Mouse (Mus musculus): Measurements from ENCODE around the gene 2310046K23Rik.
"Not testable (repeated sequence)": the region's sequence is repeated elsewhere in the genome, so short reads cannot be mapped to it uniquely, and the experiment has no call there.

2310046K23Rik gene

GRCm38 (mm10) chr3:92534411-92534810 is at the start of gene 2310046K23Rik:
TSS of gene 2310046K23Rik (minus strand) at chr3:92534511.
- no peak for DNase-seq

GRCm38 (mm10) chr3:92583164-92583826 is 49.0 kb upstream of the 2310046K23Rik start:
- no peak for DNase-seq

DNA sequence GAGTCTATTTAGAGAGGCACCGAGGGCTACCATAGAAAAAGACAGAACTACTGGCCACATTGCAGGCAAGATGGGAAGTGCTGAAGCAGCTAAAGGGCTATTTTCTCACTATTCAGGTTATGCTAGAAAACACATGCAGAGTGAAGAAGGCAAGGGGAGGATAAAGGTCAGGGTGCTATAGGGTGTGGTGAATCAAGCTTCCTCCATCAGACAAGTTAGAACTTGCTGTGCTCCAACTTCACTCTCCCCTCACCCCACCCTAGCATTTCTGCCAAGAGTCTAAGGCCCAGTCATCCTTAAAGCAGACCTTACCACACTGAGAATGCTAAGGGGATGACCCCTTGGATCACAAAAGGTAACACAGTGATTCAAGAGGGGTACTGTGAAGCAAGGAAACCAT is 45.2 kb upstream of the 2310046K23Rik start:
- DNase-seq: no peak

DNA sequence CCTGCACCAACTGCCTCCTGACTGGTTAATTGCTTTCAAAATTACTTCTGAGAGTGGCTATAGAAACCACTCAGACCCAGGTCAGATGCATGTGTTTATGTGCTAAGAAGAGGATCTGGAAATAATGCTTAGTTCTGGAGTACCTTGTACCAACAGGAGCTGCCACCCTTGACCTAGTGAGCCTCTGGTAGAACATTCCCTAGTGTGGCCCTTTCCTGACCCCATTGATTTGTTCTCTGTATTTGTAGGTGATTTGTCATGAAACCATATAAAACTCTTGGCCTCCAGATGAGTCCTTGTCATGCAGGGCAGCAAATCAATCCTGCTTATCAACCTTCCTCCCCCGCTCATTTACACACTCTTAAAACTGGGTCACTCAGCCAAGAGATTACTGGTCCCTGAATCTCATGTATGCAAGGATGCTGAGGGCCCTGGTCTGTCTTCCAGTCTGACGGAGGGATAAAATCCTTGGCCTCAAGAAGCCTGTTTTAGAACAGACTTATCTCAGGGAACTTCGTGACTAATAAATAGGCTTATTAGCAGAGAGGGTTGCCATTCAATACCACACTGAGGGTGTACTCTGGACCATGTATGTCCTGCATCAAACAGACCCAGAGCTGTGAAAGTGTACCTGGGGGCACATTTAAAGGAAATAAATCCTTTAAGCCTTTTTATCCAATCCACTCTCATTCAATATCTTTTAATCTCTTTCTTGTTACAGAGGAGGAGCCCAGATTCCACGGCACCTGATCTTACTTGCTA is 44.5 kb upstream of the 2310046K23Rik start:
- no peak for DNase-seq

DNA sequence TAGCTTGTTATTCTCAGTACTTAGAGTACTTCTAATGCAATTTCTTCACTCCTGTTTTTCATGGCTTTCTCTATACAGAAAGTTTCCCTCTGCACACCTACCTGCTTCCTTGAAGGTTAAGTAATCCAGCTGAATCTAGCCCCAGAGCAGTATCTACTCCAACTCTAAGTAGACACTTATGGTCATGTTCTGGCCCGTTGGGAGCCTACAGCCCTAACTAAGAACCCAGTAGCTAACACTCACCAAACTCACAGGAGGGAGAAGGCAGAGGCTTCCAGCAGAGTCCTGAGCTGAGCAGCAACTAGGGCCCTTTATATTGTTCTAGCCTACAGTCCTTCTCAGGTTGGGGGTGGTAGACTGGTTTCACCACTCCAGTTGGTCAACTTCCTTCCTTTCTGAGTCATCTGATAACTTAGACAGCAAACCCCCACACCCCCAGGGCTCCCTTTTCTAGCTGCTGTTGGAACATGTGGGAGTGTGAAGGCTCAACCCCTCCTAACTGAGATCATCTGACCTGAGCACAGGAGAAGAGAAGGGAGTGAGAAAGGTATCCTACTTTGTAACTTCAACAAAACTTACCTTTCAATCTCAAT is 39.2 kb upstream of the 2310046K23Rik start, which contains the start of gene Ivl:
Ivl (minus strand) TSS at position 287 of the 593 bp plus-strand sequence.
- no peak for DNase-seq

DNA sequence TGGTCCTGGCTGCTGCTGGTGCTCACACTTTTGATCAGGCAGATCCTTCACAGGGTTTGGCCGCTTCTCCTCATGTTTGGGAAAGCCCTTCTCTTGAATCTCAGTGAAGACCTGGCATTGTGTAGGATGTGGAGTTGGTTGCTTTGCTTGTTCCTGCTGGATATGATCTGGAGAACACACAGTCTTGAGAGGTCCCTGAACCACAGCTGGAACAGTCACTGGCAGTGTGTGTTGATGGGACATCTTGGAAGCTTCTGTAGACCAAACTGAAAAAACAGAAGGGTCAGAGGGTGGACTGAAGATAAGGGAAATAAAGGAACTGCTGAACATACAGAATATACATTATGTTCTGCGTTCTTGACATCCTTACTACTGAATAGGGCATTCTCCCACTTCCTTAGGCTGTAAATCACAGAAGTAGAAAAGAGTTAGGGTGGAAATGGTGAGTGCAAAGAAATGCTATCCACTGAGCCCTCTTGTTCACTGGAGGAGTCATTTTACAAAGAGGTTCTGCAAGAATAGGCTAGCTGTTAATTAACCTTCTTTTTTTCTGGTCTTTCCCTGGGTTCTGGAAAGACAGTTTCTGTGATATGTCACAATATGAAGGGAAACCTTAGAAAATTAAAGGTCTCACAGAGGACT is 38.3 kb upstream of the 2310046K23Rik start:
- no peak for DNase-seq

DNA sequence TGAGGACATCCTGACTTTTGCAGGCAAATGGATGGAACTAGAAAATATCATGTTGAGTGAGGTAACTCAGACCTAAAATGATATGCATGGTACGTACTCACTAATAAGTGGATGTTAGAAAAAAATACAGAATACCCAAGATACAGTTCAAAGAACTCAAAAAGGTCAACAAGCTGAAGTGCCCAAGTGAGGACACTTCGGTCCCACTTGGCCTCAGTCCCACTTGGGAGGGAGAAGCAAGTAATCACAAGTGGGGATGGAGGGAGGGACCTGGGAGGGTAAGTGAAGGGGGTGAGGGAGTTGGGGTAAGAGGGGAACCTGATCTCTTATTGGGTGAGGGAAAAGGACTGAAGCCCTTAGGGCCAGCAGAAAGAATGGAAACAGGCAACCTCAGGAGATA is 34.4 kb upstream of the 2310046K23Rik start:
- DNase-seq: peak; percentile 54

GRCm38 (mm10) chr3:92565418-92565817 is 31.1 kb upstream of the 2310046K23Rik start:
- DNase-seq: no peak

- DNase-seq: no peak
Measured at GRCm38 (mm10) chr3:92512325-92512724, 22.0 kb downstream of the 2310046K23Rik start.

- DNase-seq: no peak
Measured at GRCm38 (mm10) chr3:92510786-92511185, 23.5 kb downstream of the 2310046K23Rik start.

GRCm38 (mm10) chr3:92508185-92508584 is 26.1 kb downstream of the 2310046K23Rik start:
- no peak for DNase-seq

DNA sequence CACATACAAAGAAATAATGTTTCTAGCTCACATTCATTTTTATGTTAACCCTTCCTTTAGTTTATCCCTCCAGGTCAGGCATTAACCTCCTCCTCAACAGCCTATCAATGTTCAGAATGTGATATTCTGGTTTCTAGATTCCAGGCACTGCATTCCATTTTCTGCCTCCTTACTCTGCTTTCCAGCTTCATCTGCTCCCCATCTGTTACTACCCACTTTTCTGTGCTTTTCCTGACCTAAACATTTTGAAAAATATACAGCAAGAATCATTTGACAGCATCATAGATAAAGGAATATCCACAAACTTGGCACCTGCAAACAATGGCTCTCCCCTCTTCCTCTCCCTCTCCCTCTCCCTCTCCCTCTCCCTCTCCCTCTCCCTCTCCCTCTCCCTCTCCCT is 30.8 kb downstream of the 2310046K23Rik start:
- DNase-seq: no peak

DNA sequence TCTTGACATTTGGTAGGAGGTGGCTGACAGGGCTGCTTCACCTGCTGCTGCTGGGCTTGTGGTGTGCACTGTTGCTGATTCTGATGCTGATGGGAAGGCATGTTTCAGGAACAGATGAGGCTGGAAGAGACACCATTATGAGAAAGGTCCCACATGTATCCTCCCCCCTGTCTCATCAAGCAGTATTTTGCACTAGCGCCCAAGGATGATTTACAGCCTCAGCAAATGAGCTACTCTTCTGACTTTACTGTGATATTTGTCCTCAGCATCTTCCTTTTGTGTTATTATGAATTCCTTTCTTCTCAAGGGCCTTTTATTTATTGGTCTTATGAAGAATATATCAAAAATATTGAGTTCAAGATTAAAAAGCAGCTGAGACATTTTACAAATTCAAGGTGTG is 33.9 kb downstream of the 2310046K23Rik start, which contains the start of gene Sprr4:
Sprr4 (minus strand) TSS at position 101 of the 400 bp plus-strand sequence.
- DNase-seq: no peak

- not testable (repeated sequence) for DNase-seq
Measured at GRCm38 (mm10) chr3:92490262-92490661, 44.0 kb downstream of the 2310046K23Rik start.

DNA sequence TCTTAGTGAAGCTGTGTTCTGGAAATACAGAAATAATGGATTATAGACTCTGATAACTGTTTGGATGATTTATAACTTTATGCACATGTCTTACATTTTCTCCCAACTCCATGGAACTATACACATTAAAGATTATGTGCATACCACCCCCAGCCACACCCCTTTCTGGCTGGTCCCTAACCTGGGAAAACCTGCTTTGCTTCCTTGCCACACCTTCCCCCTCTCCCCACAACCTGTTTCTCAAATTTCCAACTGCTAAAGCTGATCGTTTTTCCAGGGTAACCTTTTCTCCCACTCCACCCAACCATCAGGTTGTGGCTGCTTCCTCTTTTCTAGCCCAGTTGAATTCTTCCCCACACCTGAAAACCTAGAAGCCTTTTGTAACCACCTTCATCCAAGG is 48.0 kb downstream of the 2310046K23Rik start:
- no peak for DNase-seq

DNA sequence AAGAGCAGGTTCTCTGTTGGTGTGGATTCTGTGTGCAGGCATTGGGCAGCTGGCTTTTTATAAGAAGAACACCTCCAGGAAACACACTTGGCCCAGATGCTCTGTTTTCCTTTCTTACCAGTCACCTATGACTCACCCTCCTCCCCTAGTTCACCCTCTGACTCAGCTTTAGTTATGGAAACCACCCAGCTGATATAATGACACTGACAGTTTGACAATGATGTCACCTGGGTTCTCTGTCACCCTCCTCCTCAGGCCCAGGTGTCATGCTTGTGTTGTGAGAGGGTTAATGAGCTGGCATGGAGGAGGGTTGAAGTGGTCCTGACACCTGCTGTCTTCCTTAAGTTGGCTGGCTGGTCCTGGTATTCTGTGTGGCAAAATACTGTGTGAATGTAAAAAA is 48.4 kb downstream of the 2310046K23Rik start, which contains the start of gene Sprr1a:
Sprr1a (minus strand) TSS at position 33 of the 400 bp plus-strand sequence.
- no peak for DNase-seq
